Mouse (Mus musculus) macrophage (primary cell): ENCODE data around the gene Ube3b. TPM values are rescaled to one million over a fixed set of nuclear protein-coding genes. Genes with fewer than 3 reads are reported as not detected.

Source experiments
- H3K27ac ChIP-seq: fragments of 350-480 bp; formaldehyde crosslinking; 2 replicates; pipeline ENCODE4 v1.9.0; 2021
- H3K36me3 ChIP-seq: fragments of 350-480 bp; formaldehyde crosslinking; 2 replicates; pipeline ENCODE4 v1.9.0; 2021; ENCODE audit errors: inconsistent target
- H3K4me3 ChIP-seq: fragments of 350-480 bp; formaldehyde crosslinking; 2 replicates; pipeline ENCODE4 v1.9.0; 2021; ENCODE audit errors: inconsistent target
- H3K79me2 ChIP-seq: fragments of 350-480 bp; formaldehyde crosslinking; 2 replicates; pipeline ENCODE4 v1.9.0; 2021; ENCODE audit errors: inconsistent target
- WGBS: methylation state at CpG from one replicate; pipeline ENCODE4 v1.1.7; 2026; ENCODE audit warnings: inconsistent platforms; ENCODE audit not compliant: missing documents; 5-methylcytosine and 5-hydroxymethylcytosine counted together
- polyA plus RNA-seq: library from polyadenylated mRNA; stranded (reverse); fragments of 250-400 nt; gene quantifications from 3 replicates; pipeline ENCODE4 v1.2.4, GENCODE M21; 2018; ENCODE audit warnings: inconsistent platforms

The Ube3b gene
- polyA plus RNA-seq, 1 experiment from 2014 or later: 30.9 TPM

DNA sequence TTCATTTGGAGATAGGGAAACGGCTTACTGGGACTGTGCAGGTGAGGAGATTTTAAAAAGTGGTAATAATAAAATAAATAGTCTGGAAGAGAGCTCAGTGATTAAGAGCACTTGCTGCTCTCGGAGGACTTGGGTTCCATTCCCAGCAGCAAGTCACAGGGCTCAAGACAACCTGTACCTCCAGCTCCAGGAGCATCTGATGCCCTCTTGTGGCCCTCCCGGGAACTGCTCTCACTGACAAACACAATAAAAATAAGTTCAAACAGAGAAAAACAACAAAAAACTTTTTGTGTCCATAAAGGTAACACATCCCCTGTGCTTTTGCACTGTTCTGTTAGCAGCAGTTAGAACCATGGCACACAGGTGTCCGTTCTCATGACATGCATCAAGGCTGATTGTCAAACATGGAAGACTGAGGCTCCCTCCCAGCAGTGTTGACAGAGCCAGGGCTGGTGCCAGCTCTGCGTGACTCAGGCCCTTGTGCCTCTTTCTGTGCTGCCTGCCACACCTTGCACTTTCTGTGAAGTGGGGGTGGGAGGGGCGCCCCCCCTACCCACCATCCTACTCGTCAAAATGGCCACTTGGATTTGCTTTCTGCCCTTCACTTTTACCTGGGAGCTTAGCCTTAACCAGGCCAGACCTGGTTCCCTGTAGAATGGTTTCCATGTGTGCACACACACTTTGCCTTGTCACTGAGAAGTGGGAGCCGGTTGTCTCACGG, 2.9 kb downstream of the Ube3b start:
- peaks cover 28% of the 10 kb centered on the region for H3K36me3 ChIP-seq
- WGBS: 85% methylated on average over 9 of the region's 9 CpGs

DNA sequence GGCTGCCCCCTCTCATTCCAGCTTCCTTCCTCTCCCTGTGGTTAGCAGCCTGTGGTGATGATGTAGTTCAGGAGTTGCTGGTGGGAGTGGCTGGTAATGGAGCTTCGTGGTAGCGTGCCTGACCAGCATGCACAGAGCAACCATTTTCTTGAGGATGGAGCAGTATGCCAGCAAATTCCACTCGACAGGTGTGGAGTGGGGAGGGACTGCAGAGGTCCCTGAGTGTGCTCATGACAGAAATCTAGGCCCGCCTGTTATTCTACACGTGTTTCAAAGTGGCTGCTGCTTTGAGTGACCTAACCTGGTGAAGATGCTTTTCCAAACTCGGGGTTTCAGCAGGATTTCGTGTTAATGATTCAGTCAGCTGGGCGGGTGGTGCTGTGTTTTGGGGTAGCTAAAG, 4.0 kb downstream of the Ube3b start:
- Histone ChIP-seq H3K27ac (no peak overlapping the region), H3K4me3 (no peak overlapping the region), H3K36me3 (peaks cover 40% of the 10 kb centered on the region), H3K79me2 (peaks cover 46% of the 10 kb centered on the region)
- WGBS: 82% methylated on average over 8 of the region's 8 CpGs

More for the DNA sequence above, 2.9 kb downstream of the Ube3b start:
- Histone ChIP-seq H3K4me3 (no peak overlapping the region), H3K27ac (no peak overlapping the region), H3K79me2 (peaks cover 57% of the 10 kb centered on the region)

DNA sequence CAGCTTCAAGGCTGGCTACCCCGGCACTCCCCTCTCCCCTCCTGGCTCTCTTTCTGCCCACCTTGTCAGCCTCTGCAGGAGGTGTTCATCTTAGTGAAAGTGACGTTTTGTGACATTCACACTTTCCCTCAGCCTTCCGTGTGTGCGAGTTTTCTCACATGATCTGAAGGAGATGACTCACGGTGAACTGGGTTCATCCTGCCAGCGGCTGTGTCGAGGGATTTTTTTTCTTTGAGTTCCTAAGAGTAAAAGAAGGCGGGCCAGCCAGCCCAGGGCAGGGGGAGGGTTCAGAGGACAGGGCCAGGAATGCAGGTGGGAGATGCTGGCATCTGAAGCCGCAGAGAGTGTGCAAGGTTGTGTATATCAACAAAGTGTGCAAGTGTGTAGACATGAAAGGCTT, 12.8 kb downstream of the Ube3b start:
- WGBS: 86% methylated on average over 9 of the region's 9 CpGs
- peaks cover 88% of the 10 kb centered on the region for H3K36me3 ChIP-seq
- H3K79me2 ChIP-seq: no peaks in the 10 kb centered on the region
- no peak overlapping the region for H3K27ac ChIP-seq
- H3K4me3 ChIP-seq: no peak overlapping the region

DNA sequence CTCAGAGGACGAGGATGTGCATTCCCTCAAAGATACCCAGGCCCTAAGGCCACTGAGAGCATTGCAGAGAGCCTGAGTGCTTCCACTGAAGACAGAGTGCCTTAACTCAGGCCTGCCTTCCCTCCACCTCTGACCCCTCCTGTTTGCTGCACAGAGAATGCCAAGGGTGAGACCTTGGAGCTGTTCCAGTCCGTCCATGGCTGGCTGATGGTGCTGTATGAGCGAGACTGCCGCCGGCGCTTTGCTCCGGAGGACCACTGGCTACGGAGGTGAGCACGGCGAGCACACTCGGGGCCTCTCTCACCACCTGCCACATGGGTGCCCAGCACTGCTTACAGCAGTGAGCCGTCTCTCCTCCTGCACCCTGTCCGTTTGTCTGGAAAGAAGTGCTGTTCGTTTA, 26.2 kb downstream of the Ube3b start:
- H3K27ac ChIP-seq: no peak overlapping the region
- no peaks in the 10 kb centered on the region for H3K79me2 ChIP-seq
- WGBS: 94% methylated on average over 14 of the region's 14 CpGs
- H3K4me3 ChIP-seq: no peak overlapping the region
- H3K36me3 ChIP-seq: peaks cover 99% of the 10 kb centered on the region

DNA sequence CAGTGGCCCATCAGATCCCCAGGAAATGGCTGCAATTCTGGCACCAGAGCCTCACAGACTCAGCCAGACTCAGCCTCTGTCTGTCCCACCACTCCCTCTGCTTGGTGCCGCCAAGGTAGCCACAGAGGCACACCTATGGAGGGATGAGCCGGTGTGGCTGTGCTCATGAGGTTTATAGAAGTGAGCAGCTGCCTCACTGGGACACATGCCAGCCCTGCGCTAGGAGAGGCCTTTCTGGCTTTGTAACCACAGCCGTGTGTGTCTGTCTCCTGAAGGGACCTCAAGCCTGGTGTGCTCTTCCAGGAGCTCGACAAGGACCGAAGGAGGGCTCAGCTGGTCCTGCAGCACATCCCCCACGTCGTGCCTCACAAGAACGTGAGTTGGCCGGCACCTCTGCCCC, 26.9 kb downstream of the Ube3b start:
- no peak overlapping the region for H3K4me3 ChIP-seq
- H3K27ac ChIP-seq: no peak overlapping the region
- no peaks in the 10 kb centered on the region for H3K79me2 ChIP-seq
- peaks cover 99% of the 10 kb centered on the region for H3K36me3 ChIP-seq
- WGBS: 93% methylated on average over 10 of the region's 10 CpGs

DNA sequence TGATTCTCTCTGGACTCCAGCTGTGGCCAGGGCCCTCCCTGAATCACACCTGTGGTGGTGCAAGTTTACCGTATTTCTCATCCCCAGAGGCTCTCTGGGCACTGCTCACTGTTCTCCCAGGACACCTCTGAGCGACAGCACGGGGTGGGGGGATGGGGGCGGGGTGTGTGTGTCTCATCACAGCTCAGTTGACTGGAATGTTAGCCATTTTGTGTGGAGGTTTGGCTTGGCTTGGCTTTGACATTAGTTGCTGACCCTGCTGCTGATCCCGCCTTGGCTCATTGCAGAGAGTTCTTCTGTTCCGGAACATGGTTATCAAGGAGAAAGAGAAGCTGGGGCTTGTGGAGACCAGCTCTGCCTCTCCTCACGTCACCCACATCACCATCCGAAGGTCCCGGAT, 27.4 kb downstream of the Ube3b start:
- 95% methylated on average over 9 of the region's 9 CpGs for WGBS
- H3K36me3 ChIP-seq: peaks cover 99% of the 10 kb centered on the region
- no peak overlapping the region for H3K27ac ChIP-seq
- H3K4me3 ChIP-seq: no peak overlapping the region
- H3K79me2 ChIP-seq: no peaks in the 10 kb centered on the region

DNA sequence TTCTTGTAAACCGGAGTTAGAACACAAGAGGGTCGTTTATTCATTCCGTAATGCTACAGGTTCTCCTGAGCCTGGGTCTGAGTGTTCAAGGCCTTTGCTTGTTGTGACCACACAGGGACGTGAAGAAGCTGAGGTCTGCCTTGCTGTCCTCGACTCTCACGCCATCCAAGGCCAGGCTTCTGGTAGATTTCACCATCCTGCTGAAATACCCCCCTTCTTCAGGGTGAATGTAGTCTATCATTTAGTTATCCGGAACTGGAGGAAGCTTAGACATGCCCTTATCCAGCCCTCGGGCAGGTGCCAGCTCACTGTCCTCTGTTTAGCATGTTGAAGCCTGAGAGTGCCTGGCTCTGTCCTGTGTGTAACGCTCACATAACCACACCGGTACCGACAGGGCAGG, 28.4 kb downstream of the Ube3b start:
- over 99% methylated on average over 11 of the region's 11 CpGs for WGBS
- Histone ChIP-seq H3K79me2 (no peaks in the 10 kb centered on the region), H3K4me3 (no peak overlapping the region), H3K27ac (no peak overlapping the region), H3K36me3 (peaks cover 99% of the 10 kb centered on the region)

DNA sequence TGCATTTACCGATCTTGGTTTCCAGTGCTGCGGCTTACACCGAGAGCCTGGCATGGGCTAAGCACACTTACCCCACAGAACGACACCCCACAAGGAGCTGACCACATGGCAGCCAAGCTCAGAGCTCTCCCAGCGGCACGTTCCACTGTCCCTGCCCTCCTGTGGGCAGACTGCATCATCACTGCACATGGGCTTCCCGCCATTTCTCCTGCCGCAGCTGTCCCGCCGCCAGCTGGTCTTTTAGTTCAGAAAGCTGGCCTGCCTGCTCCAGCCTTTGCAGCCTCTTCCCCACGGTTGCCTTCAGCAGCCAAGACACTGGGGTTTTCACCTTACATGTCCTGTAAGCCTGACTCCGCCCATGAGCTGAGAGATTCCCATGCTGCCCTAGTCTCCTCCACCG, 30.0 kb downstream of the Ube3b start:
- peaks cover 98% of the 10 kb centered on the region for H3K36me3 ChIP-seq
- WGBS: 92% methylated on average over 13 of the region's 13 CpGs
- no peak overlapping the region for H3K4me3 ChIP-seq

DNA sequence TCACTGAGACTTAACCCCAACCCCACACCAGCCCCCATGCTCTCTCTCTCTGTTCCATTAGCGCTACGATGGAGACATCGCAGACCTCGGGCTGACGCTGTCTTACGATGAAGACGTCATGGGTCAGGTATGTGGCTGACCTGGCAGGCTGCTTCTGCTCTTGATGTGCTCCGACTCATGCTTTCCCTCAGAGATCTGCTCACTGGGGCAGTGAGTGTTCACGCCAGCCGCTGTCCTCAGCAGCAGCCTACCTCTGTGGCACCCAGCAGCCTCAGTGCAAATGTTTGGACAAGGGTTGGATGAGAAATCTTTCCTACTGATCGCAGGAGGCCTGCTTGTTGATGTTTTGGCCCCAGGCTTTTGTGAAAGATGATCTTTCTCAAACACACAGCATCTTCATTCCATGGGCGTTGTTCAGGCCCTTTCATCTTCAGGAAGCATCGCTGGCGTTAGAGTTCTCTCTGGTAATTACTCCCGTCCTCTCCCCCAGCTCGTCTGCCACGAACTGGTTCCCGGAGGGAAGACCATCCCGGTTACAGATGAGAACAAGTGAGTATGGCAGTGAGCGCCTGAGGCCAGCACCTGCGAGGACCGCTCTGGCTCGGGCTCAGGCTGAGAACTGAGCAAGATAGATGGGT, 32.1 kb downstream of the Ube3b start:
- Histone ChIP-seq H3K27ac (no peak overlapping the region), H3K79me2 (no peaks in the 10 kb centered on the region), H3K4me3 (no peak overlapping the region), H3K36me3 (peaks cover 97% of the 10 kb centered on the region)
- 95% methylated on average over 18 of the region's 23 CpGs for WGBS

More for the DNA sequence above, 30.0 kb downstream of the Ube3b start:
- Histone ChIP-seq H3K27ac (no peak overlapping the region), H3K79me2 (no peaks in the 10 kb centered on the region)

DNA sequence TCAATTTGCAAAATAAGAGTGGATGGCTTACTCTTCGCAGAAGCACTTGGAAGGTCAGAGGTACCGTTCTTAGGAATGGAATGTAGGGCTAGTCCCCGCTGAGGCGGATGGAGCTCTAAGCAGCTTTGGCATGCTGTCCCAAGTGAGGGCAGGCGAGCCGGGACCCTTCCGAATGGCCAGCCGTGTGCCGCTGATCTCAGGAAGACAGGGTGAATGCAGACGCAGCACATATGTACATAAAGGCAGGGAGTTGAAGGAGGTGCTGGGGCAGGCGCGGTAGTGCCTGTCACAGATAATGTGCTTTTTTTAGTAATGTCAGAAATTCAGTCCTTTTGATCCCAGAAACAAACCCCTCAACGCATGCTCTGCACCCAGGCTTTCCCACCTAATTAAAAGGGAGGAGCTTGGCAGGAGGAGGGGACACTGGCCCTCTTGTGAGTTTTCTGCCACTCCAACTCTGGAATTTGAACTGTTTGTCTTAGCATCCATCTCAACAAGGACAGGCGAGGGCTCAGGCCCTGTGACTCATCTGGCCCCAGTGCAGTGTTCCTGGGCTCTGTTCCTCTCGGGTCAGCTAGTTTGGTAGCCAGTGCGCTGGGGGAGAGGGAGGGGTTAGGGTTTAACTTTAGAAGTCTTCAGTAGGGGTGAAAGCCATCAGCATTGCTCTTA, 32.8 kb downstream of the Ube3b start:
- Histone ChIP-seq H3K79me2 (no peaks in the 10 kb centered on the region), H3K36me3 (peaks cover 97% of the 10 kb centered on the region), H3K27ac (no peak overlapping the region), H3K4me3 (no peak overlapping the region)
- 93% methylated on average over 16 of the region's 16 CpGs for WGBS

DNA sequence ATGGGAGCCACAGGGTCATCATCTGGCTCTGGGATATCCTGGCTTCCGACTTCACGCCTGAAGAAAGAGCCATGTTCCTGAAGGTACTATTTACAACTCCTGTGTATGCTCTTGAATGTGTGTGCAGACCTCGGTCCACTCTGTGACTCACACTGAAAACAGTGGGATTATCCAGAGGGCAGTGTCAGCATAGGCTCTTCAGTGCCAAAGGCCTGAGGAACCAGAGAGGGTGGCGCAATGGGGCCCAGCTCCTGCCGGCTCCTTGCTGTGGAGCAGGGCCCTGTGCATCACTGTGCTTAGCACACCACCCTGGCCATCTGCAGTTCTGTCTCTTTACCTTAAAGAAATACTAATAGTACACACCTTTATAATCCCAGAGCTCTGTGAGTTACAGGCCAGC, 35.2 kb downstream of the Ube3b start:
- Histone ChIP-seq H3K4me3 (no peak overlapping the region), H3K79me2 (no peaks in the 10 kb centered on the region), H3K27ac (no peak overlapping the region), H3K36me3 (peaks cover 97% of the 10 kb centered on the region)
- WGBS: 84% methylated on average over 5 of the region's 5 CpGs

DNA sequence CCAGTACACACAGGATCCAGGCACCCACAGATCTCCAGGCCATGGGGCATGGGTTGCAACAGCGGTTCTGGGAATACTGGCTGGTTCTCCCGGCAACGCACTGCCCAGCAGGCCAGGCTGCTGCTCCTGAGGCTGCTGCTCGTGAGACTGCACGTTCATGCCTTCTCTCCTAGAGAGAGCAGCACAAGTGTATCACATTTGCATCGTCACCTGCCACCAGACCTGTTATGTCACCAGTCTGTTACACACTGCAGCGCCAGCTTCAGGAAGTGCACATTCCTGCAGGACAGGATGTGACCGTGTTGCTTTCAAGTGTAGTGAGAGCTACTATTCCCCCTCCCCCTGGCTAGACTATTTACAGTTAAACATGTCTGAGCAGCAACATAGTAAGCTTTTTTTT, 36.4 kb downstream of the Ube3b start:
- WGBS: 54% methylated on average over 8 of the region's 8 CpGs

DNA sequence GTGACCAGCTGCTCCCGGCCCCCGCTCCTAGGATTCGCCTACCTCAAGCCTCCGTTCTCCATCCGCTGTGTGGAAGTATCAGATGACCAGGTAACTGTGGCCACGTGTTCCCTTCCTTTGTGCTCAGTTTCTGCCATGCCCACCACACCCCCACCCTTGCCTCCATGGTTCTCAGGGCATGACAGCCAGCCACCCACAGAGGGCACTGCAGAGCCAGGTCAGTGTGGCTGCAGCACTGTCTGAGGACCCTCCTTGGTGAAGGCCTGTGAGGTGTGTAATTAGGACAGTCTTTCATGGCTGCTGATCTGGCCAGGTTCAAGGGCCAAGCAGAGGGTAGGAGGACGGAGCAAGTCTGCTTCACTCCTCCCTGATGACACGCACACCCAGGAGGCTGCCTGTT, 38.1 kb downstream of the Ube3b start:
- WGBS: 87% methylated on average over 8 of the region's 8 CpGs
- no peaks in the 10 kb centered on the region for H3K79me2 ChIP-seq
- H3K27ac ChIP-seq: no peak overlapping the region
- H3K4me3 ChIP-seq: no peak overlapping the region
- H3K36me3 ChIP-seq: peaks cover 76% of the 10 kb centered on the region

More for the DNA sequence above, 36.4 kb downstream of the Ube3b start:
- Histone ChIP-seq H3K4me3 (no peak overlapping the region), H3K36me3 (peaks cover 92% of the 10 kb centered on the region), H3K79me2 (no peaks in the 10 kb centered on the region), H3K27ac (no peak overlapping the region)

DNA sequence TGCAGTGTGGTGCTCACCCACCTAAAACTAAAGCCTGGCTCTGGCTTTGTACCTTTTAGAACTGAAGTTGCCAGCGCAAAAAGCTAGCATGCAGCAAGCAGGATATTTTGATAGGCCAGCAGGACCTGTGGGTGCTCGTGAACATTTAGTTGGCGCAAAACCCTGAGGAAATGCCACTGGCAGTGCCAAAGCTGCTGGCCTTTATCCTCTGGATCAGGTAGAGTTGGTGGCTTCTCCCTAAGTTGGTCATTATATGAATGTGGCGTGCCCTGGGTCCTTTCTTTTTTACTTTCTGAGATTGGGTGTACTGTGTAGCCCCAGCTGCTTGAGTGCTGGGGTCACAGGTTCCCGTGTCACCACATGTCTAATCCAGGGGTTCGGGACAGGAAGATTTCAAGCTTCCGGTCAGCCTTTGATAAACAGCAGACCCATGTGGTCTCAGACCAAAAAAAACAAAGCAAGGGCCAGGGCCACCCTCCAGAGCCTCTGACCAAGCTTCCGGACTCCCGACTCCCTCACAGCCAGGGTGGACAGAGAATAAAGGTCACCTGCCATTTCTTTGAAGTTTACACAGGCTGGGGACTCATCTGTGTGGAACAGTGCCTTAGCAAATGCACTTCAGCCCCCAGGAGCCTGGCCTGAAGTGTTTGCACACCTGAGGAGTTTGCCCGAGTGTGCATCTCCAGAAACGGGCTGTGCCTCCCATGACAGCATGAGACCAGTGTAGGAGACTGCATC, 41.3 kb downstream of the Ube3b start:
- WGBS: 86% methylated on average over 11 of the region's 11 CpGs
- H3K36me3 ChIP-seq: peaks cover 44% of the 10 kb centered on the region; the same call in 1 of the 2 replicates
- no peak overlapping the region for H3K27ac ChIP-seq

More for the DNA sequence above, 41.3 kb downstream of the Ube3b start:
- Histone ChIP-seq H3K4me3 (no peak overlapping the region), H3K79me2 (no peaks in the 10 kb centered on the region)
